Mouse (Mus musculus) intestine, embryonic 14.5 days (tissue): Measurements from ENCODE around the gene Lrrc1. TPM values are rescaled to one million over a fixed set of nuclear protein-coding genes. Genes with fewer than 3 reads are reported as not detected.

Source experiments
- ATAC-seq: fragments of 200-750 bp; cut with Nextera tagmentation; replicated peaks from 2 replicates; pipeline ENCODE4 v1.8.0; 2017; ENCODE audit warnings: low read depth, moderate number of reproducible peaks, moderate TSS enrichment, moderate library complexity; ENCODE audit not compliant: low FRiP score, low TSS enrichment
- DNase-seq: peaks from one replicate; pipeline ENCODE4 v3.0.0-alpha.2; 2018; ENCODE audit warnings: low spot score
- H3K27ac ChIP-seq: fragments of 300-500 bp; sonication (generic); 2 replicates; pipeline ENCODE4 v1.5.1; 2014; ENCODE audit warnings: low read depth, mild to moderate bottlenecking, control low read depth
- H3K27me3 ChIP-seq: fragments of 300-500 bp; sonication (generic); replicated peaks from 2 replicates; pipeline ENCODE4 v1.6.1; 2014; ENCODE audit warnings: low read length, control low read depth; ENCODE audit not compliant: control insufficient read depth, insufficient read depth
- H3K36me3 ChIP-seq: fragments of 300-500 bp; sonication (generic); 2 replicates; pipeline ENCODE4 v1.6.1; 2014; ENCODE audit warnings: low read length, control low read depth; ENCODE audit not compliant: control insufficient read depth, insufficient read depth
- H3K4me1 ChIP-seq: fragments of 300-500 bp; sonication (generic); replicated peaks from 2 replicates; pipeline ENCODE4 v1.6.1; 2014; ENCODE audit warnings: low read length, control low read depth, mixed read lengths; ENCODE audit not compliant: control insufficient read depth, insufficient read depth
- H3K4me2 ChIP-seq: fragments of 300-500 bp; sonication (generic); 2 replicates; pipeline ENCODE4 v1.6.1; 2014; ENCODE audit warnings: low read length
- H3K4me3 ChIP-seq: fragments of 300-500 bp; sonication (generic); 2 replicates; pipeline ENCODE4 v1.5.1; 2014; ENCODE audit warnings: low read depth, low read length, control low read depth, mixed read lengths
- H3K9ac ChIP-seq: fragments of 300-500 bp; sonication (generic); 2 replicates; pipeline ENCODE4 v1.6.1; 2014; ENCODE audit warnings: mild to moderate bottlenecking, low read length
- H3K9me3 ChIP-seq: fragments of 300-500 bp; sonication (generic); 2 replicates; pipeline ENCODE4 v1.6.1; 2016; ENCODE audit warnings: low read length, control low read depth; ENCODE audit not compliant: control insufficient read depth
- WGBS: fragments of 180-500 bp; shearing (Covaris S2); extraction: QIAGEN DNeasy Blood & Tissue Kit; methylation state at CpG from one replicate; pipeline ENCODE4 v1.1.7; 2014; 5-methylcytosine and 5-hydroxymethylcytosine counted together
- polyA plus RNA-seq: library from polyadenylated mRNA; unstranded; fragments of >200 nt; fragmentation: Nextera tagmentation; extraction: Ambion mirVana; gene quantifications from 2 replicates; pipeline ENCODE4 v1.2.1, GENCODE M21; 2014

Gene Lrrc1
- polyA plus RNA-seq, 1 experiment from 2014 or later = 14.2 TPM

GRCm38 (mm10) chr9:77444876-77445275 lies 99.8 kb downstream of the Lrrc1 start:
- 91% methylated on average over 4 of the region's 4 CpGs for WGBS
- H3K9ac ChIP-seq = no peak overlapping the region
- H3K4me3 ChIP-seq = no peak overlapping the region
- ATAC-seq (no peak), DNase-seq (no peak)
- H3K36me3 ChIP-seq = no peaks in the 10 kb centered on the region; the same call in 1 of the 2 replicates
- H3K4me1 ChIP-seq = no peaks in the 10 kb centered on the region
- H3K4me2 ChIP-seq = no peak overlapping the region
- no peak overlapping the region for H3K27ac ChIP-seq
- no peaks in the 10 kb centered on the region for H3K9me3 ChIP-seq
- H3K27me3 ChIP-seq = no peaks in the 10 kb centered on the region

GRCm38 (mm10) chr9:77439371-77439770 lies 105.3 kb downstream of the Lrrc1 start:
- no peak overlapping the region for H3K4me2 ChIP-seq
- DNase-seq (no peak), ATAC-seq (no peak)
- H3K4me1 ChIP-seq = no peaks in the 10 kb centered on the region
- H3K27me3 ChIP-seq = no peaks in the 10 kb centered on the region
- no peak overlapping the region for H3K4me3 ChIP-seq
- 0 out of 2 replicates have a peak, but pooled peaks cover 8% of the 10 kb centered on the region for H3K36me3 ChIP-seq
- no peak overlapping the region for H3K27ac ChIP-seq
- H3K9me3 ChIP-seq = no peaks in the 10 kb centered on the region
- 78% methylated on average over 6 of the region's 6 CpGs for WGBS
- H3K9ac ChIP-seq = no peak overlapping the region

DNA sequence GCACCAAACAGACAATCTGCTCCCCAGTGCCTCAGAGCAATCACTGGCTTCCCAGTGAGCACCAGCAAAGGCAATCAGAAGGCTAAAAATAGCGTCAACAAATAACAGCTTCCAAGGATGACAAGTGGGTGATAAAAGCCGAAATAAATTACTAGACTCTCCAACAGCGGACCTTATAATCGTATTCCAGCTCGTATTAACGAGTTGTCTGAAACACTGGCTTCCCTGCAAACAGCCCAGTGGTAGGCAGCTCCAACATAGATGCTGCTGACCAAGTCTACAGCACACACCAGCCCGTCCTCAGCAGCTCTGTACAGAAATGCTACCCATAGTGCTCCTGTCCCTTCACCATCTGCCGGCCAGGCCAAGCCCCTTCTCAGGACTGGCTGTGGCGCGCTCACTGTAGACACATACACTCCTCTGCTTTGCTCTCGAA lies 105.8 kb downstream of the Lrrc1 start:
- DNase-seq (no peak), ATAC-seq (no peak)
- H3K9me3 ChIP-seq = no peaks in the 10 kb centered on the region
- 72% methylated on average over 11 of the region's 11 CpGs for WGBS
- H3K4me1 ChIP-seq = no peaks in the 10 kb centered on the region
- H3K9ac ChIP-seq = no peak overlapping the region
- H3K4me2 ChIP-seq = no peak overlapping the region
- no peak overlapping the region for H3K4me3 ChIP-seq
- no peaks in the 10 kb centered on the region for H3K27me3 ChIP-seq
- 0 out of 2 replicates have a peak, but pooled peaks cover 8% of the 10 kb centered on the region for H3K36me3 ChIP-seq
- no peak overlapping the region for H3K27ac ChIP-seq

GRCm38 (mm10) chr9:77437131-77437530 lies 107.5 kb downstream of the Lrrc1 start:
- no peak overlapping the region for H3K4me2 ChIP-seq
- ATAC-seq = no peak
- H3K27me3 ChIP-seq = no peaks in the 10 kb centered on the region
- no peak overlapping the region for H3K27ac ChIP-seq
- no peak overlapping the region for H3K4me3 ChIP-seq
- H3K9me3 ChIP-seq = no peaks in the 10 kb centered on the region
- H3K9ac ChIP-seq = no peak overlapping the region
- H3K4me1 ChIP-seq = no peaks in the 10 kb centered on the region
- H3K36me3 ChIP-seq = 0 out of 2 replicates have a peak, but pooled peaks cover 8% of the 10 kb centered on the region
- WGBS = 89% methylated on average over 6 of the region's 6 CpGs
- DNase-seq = no peak

- WGBS = 76% methylated on average over 12 of the region's 12 CpGs
- Histone ChIP-seq H3K9ac (no peak overlapping the region), H3K27ac (no peak overlapping the region), H3K4me1 (no peaks in the 10 kb centered on the region), H3K4me2 (no peak overlapping the region), H3K9me3 (no peaks in the 10 kb centered on the region), H3K4me3 (no peak overlapping the region), H3K27me3 (no peaks in the 10 kb centered on the region), H3K36me3 (0 out of 2 replicates have a peak, but pooled peaks cover 8% of the 10 kb centered on the region)
- ATAC-seq (no peak), DNase-seq (no peak)
Measured at GRCm38 (mm10) chr9:77434965-77435364, 109.7 kb downstream of the Lrrc1 start.

DNA sequence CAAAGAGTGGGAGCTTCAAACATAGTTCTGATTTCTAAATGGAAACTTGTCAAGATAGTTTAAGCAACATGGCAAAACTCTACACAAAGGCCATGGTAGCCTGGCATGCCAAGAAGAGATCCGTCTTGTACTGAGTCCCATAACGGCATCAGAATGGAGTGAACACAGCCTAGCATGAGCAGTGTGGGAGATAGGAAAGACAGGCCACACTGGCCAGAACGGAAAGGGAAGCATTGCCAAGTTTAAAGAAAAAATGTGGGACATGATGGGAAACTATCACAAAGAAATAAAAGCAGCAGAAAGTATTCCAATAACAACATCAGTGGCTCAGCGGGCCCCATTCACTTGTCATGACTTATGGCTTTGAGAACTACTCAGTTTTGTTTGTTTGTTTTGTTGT lies 111.2 kb downstream of the Lrrc1 start:
- 90% methylated on average over 4 of the region's 4 CpGs for WGBS
- DNase-seq (no peak), ATAC-seq (no peak)
- H3K9ac ChIP-seq = no peak overlapping the region
- H3K4me1 ChIP-seq = peaks cover 8% of the 10 kb centered on the region
- 0 out of 2 replicates have a peak, but pooled peaks cover 8% of the 10 kb centered on the region for H3K36me3 ChIP-seq
- no peak overlapping the region for H3K4me3 ChIP-seq
- H3K4me2 ChIP-seq = no peak overlapping the region
- no peak overlapping the region for H3K27ac ChIP-seq
- H3K9me3 ChIP-seq = no peaks in the 10 kb centered on the region
- no peaks in the 10 kb centered on the region for H3K27me3 ChIP-seq

DNA sequence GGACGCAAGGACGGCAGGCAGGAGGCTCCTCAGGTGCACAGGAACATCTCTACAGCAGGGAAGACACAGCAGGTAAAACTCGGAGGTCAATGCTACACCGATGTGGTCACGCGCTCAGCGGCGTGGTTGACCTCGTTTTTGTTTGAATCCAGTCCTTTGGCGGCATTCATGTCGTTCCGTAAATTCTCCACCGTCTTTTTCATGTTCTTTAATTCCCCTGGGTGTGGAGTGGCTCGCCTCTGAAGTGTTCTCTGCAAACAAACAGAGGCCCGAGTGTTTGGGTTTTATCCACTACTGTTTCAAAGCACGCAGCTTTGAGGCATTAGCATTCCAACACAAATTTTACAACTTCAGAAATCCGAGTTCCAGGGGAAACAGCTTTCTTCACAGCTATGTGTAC lies 112.6 kb downstream of the Lrrc1 start:
- H3K36me3 ChIP-seq = 0 out of 2 replicates have a peak, but pooled peaks cover 5% of the 10 kb centered on the region
- no peak overlapping the region for H3K9ac ChIP-seq
- H3K4me3 ChIP-seq = no peak overlapping the region
- H3K27ac ChIP-seq = no peak overlapping the region
- no peaks in the 10 kb centered on the region for H3K27me3 ChIP-seq
- DNase-seq (no peak), ATAC-seq (no peak)
- H3K4me2 ChIP-seq = no peak overlapping the region
- 70% methylated on average over 17 of the region's 17 CpGs for WGBS
- peaks cover 22% of the 10 kb centered on the region for H3K4me1 ChIP-seq
- no peaks in the 10 kb centered on the region for H3K9me3 ChIP-seq

DNA sequence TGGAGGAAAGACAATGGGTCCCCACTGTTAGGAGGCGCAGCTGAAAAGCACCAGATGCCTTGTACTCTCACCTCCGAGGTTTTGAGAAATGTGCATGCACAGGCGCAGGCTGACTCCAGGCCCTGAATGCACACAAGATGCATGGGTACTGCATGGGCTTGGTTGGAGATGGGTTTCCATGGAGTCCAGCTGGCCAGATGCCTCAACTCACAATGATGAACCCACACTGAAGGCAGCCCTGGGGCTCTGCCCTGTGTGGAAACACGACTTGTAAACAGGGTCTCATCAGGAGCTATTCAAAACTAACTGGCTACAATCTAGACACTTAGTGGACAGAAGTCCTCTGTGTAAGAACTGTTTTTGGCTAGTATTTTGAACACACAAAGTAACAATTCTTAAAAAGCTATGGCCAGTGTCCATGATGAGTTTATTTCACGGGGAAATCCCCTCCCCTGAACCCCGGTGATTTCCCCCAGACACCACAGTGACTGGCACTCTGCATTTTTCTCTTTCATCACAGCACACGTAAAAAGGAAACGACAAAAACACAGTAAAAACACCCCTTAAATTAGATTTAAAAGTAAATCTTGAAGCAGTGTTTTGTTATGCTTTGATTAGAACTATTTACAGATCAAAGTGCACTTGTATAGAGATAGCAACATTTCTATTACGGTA lies 114.1 kb downstream of the Lrrc1 start:
- Histone ChIP-seq H3K9ac (no peak overlapping the region), H3K27me3 (no peaks in the 10 kb centered on the region), H3K4me2 (no peak overlapping the region), H3K4me1 (peaks cover 22% of the 10 kb centered on the region), H3K36me3 (0 out of 2 replicates have a peak, but pooled peaks cover 5% of the 10 kb centered on the region), H3K4me3 (no peak overlapping the region), H3K9me3 (no peaks in the 10 kb centered on the region), H3K27ac (no peak overlapping the region)
- ATAC-seq = no peak
- 67% methylated on average over 9 of the region's 9 CpGs for WGBS
- no peak for DNase-seq
